Mouse (Mus musculus): ENCODE results near the gene Mlycd.

GRCm38 (mm10) chr8:119447781-119448170, 53.1 kb downstream of the Mlycd start:
- TF ChIP-seq CTCF (conservative IDR thresholded peaks at IDR 0.05; ENCODE audit: insufficient read depth, insufficient read length, low read depth, low read length): no peak
- TF ChIP-seq POLR2A (IDR thresholded peaks at IDR 0.05; ENCODE audit: low read depth, low read length): no peak

Data from kidney, adult 2 months (tissue).